Mouse (Mus musculus) embryonic facial prominence, embryonic 11.5 days (tissue): Measurements from ENCODE around the gene Tyro3. TPM values are rescaled to one million over a fixed set of nuclear protein-coding genes. Genes with fewer than 3 reads are reported as not detected.

Experiments used
- ATAC-seq: fragments of 200-750 bp; cut with Nextera tagmentation; replicated peaks from 2 replicates; pipeline ENCODE4 v1.8.0; 2017; ENCODE audit warnings: low read depth; ENCODE audit not compliant: insufficient number of reproducible peaks, low FRiP score, low TSS enrichment
- DNase-seq: peaks from one replicate; pipeline ENCODE4 v3.0.0-alpha.2; 2015; ENCODE audit warnings: low spot score
- H3K27ac ChIP-seq: fragments of 300-500 bp; sonication (generic); replicated peaks from 2 replicates; pipeline ENCODE4 v1.5.1; 2014; ENCODE audit warnings: mild to moderate bottlenecking, low read depth, low read length, control low read depth
- H3K27me3 ChIP-seq: fragments of 300-500 bp; sonication (generic); 2 replicates; pipeline ENCODE4 v1.6.1; 2014; ENCODE audit warnings: mild to moderate bottlenecking, low read length, moderate library complexity, mixed read lengths; ENCODE audit not compliant: control insufficient read depth, insufficient read depth
- H3K36me3 ChIP-seq: fragments of 300-500 bp; sonication (generic); replicated peaks from 2 replicates; pipeline ENCODE4 v1.6.1; 2014; ENCODE audit warnings: low read depth, mild to moderate bottlenecking, low read length, moderate library complexity, mixed read lengths; ENCODE audit not compliant: control insufficient read depth, insufficient read depth
- H3K4me1 ChIP-seq: fragments of 300-500 bp; sonication (generic); 2 replicates; pipeline ENCODE4 v1.6.1; 2014; ENCODE audit warnings: low read length, mixed read lengths; ENCODE audit not compliant: control insufficient read depth, insufficient read depth
- H3K4me2 ChIP-seq: fragments of 300-500 bp; sonication (generic); 2 replicates; pipeline ENCODE4 v1.6.1; 2014; ENCODE audit warnings: low read depth, mild to moderate bottlenecking, control low read depth, low read length, moderate library complexity
- H3K4me3 ChIP-seq: fragments of 300-500 bp; sonication (generic); 2 replicates; pipeline ENCODE4 v1.5.1; 2014; ENCODE audit warnings: low read depth, low read length, control low read depth
- H3K9ac ChIP-seq: fragments of 300-500 bp; sonication (generic); replicated peaks from 2 replicates; pipeline ENCODE4 v1.6.1; 2014; ENCODE audit warnings: mild to moderate bottlenecking, control low read depth, low read length
- H3K9me3 ChIP-seq: fragments of 300-500 bp; sonication (generic); replicated peaks from 2 replicates; pipeline ENCODE4 v1.6.1; 2016; ENCODE audit warnings: mild to moderate bottlenecking, low read length, inconsistent platforms, mixed read lengths; ENCODE audit not compliant: control insufficient read depth
- WGBS: fragments of 180-500 bp; shearing (Covaris S2); extraction: QIAGEN DNeasy Blood & Tissue Kit; methylation state at CpG from one replicate; pipeline ENCODE4 v1.1.7; 2014; 5-methylcytosine and 5-hydroxymethylcytosine counted together
- polyA plus RNA-seq: library from polyadenylated mRNA; unstranded; fragments of >200 nt; fragmentation: Nextera tagmentation; extraction: Ambion mirVana; gene quantifications from 2 replicates; pipeline ENCODE4 v1.2.1, GENCODE M21; 2014

The Tyro3 gene
- polyA plus RNA-seq, 1 experiment from 2014 or later, result 16.3 TPM

DNA sequence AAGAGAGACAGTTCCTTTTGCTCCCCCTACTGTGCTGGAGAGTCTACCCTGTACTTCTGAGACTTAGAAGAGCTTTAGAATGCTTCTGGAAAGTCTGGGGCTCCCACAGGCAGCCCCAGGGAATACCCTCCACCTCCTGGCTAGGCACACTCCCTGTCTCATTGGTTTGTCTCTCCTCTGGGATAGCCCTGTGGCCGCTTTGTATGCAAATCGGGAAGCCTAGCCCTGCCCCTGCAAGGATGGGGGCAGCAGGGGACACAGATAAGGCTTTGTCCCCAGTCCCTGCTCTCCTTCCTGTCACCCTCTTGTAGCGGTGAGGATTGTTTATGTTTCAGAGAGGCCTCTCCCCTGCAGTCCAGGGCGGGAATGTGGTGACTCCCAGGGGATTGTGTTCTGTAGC is 11.3 kb downstream of the Tyro3 start:
- H3K4me1 ChIP-seq, result no peaks in the 10 kb centered on the region; the same call in none of the 2 replicates
- ATAC-seq, result no peak

DNA sequence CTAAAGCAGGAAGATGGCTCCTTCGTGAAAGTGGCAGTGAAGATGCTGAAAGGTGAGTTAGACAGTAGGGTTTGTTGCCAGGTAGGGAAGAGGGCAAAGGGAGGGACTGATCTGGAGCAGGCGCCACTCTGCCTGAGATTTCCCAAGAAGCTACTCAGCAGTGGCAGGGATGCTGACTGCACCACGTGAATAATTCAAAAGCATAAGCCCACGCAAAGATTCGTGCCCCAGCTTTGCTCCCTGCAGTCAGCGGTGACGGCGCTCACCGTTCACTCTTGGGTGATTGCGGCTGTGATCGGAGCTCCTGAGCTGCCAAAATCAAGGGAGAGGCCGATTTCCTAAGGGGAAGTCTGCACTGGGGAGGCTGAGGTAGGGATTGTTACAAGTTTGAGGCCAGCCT is 13.4 kb downstream of the Tyro3 start:
- DNase-seq (no peak), ATAC-seq (no peak)
- Histone ChIP-seq H3K27ac (no peak overlapping the region), H3K4me1 (no peaks in the 10 kb centered on the region), H3K9ac (no peak overlapping the region), H3K9me3 (no peaks in the 10 kb centered on the region), H3K4me2 (no peak overlapping the region), H3K36me3 (no peaks in the 10 kb centered on the region), H3K4me3 (no peak overlapping the region), H3K27me3 (no peaks in the 10 kb centered on the region)
- WGBS, result 89% methylated on average over 12 of the region's 12 CpGs

More for the DNA sequence above, 11.3 kb downstream of the Tyro3 start:
- H3K27ac ChIP-seq, result no peak overlapping the region
- H3K4me3 ChIP-seq, result no peak overlapping the region
- no peak for DNase-seq
- no peaks in the 10 kb centered on the region for H3K36me3 ChIP-seq
- H3K4me2 ChIP-seq, result no peak overlapping the region
- no peaks in the 10 kb centered on the region for H3K27me3 ChIP-seq
- H3K9ac ChIP-seq, result no peak overlapping the region
- H3K9me3 ChIP-seq, result no peaks in the 10 kb centered on the region
- 36% methylated on average over 4 of the region's 4 CpGs for WGBS

DNA sequence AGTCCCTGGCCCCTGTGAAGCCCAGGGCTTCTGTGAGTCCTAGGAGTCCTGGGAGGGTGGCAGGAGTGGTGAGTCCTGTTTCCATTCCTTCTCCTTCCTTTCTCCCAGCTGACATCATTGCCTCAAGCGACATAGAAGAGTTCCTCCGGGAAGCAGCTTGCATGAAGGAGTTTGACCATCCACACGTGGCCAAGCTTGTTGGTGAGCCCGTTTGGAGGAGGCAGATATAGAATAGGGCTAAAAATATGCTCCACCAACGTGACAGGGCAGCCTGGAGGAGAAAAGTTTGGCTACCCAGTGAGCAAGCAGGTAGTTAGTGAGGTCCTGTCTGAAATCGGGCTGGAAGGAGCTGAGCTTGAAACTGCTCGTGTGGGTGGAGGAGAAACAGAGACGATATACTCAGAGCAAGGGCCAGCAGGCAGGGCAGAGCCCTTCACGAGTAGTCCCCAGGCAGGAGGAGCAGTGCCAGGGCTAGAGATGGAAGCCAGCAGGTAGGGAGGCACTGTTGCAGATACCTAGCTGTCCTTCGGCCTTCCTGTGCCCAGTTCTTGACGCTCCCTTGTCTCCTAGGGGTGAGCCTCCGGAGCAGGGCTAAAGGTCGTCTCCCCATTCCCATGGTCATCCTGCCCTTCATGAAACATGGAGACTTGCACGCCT is 14.1 kb downstream of the Tyro3 start:
- Histone ChIP-seq H3K4me2 (no peak overlapping the region), H3K36me3 (no peaks in the 10 kb centered on the region), H3K27me3 (no peaks in the 10 kb centered on the region), H3K4me3 (no peak overlapping the region), H3K4me1 (no peaks in the 10 kb centered on the region), H3K9ac (no peak overlapping the region), H3K9me3 (no peaks in the 10 kb centered on the region), H3K27ac (no peak overlapping the region)
- ATAC-seq (no peak), DNase-seq (no peak)
- 81% methylated on average over 14 of the region's 14 CpGs for WGBS

GRCm38 (mm10) chr2:119814376-119814933 is 16.9 kb downstream of the Tyro3 start:
- WGBS, result 71% methylated on average over 7 of the region's 7 CpGs
- Histone ChIP-seq H3K9ac (no peak overlapping the region), H3K4me2 (no peak overlapping the region), H3K27ac (no peak overlapping the region), H3K36me3 (no peaks in the 10 kb centered on the region), H3K4me3 (no peak overlapping the region), H3K4me1 (no peaks in the 10 kb centered on the region), H3K27me3 (no peaks in the 10 kb centered on the region), H3K9me3 (no peaks in the 10 kb centered on the region)
- DNase-seq, result no peak
- ATAC-seq, result no peak

DNA sequence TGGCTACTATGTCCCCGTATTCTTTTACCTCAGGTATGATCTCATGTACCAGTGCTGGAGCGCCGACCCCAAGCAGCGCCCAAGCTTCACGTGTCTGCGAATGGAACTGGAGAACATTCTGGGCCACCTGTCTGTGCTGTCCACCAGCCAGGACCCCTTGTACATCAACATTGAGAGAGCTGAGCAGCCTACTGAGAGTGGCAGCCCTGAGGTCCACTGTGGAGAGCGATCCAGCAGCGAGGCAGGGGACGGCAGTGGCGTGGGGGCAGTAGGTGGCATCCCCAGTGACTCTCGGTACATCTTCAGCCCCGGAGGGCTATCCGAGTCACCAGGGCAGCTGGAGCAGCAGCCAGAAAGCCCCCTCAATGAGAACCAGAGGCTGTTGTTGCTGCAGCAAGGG is 19.1 kb downstream of the Tyro3 start:
- H3K9ac ChIP-seq, result no peak overlapping the region
- H3K27me3 ChIP-seq, result no peaks in the 10 kb centered on the region
- H3K4me1 ChIP-seq, result no peaks in the 10 kb centered on the region
- no peak overlapping the region for H3K27ac ChIP-seq
- no peak overlapping the region for H3K4me2 ChIP-seq
- no peaks in the 10 kb centered on the region for H3K36me3 ChIP-seq
- DNase-seq, result no peak
- ATAC-seq, result no peak
- no peak overlapping the region for H3K4me3 ChIP-seq
- WGBS, result 93% methylated on average over 13 of the region's 13 CpGs
- H3K9me3 ChIP-seq, result no peaks in the 10 kb centered on the region

DNA sequence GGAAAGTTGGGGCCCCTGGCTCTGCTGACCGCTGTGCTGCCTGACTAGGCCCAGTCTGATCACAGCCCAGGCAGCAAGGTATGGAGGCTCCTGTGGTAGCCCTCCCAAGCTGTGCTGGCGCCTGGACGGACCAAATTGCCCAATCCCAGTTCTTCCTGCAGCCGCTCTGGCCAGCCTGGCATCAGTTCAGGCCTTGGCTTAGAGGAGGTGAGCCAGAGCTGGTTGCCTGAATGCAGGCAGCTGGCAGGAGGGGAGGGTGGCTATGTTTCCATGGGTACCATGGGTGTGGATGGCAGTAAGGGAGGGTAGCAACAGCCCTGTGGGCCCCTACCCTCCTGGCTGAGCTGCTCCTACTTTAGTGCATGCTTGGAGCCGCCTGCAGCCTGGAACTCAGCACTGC is 19.5 kb downstream of the Tyro3 start:
- Histone ChIP-seq H3K9me3 (no peaks in the 10 kb centered on the region), H3K4me2 (no peak overlapping the region), H3K9ac (no peak overlapping the region), H3K4me1 (no peaks in the 10 kb centered on the region), H3K27ac (no peak overlapping the region), H3K27me3 (no peaks in the 10 kb centered on the region), H3K4me3 (no peak overlapping the region), H3K36me3 (no peaks in the 10 kb centered on the region)
- ATAC-seq (no peak), DNase-seq (no peak)
- 81% methylated on average over 5 of the region's 5 CpGs for WGBS

- ATAC-seq, result no peak
- DNase-seq, result no peak
- H3K36me3 ChIP-seq, result no peaks in the 10 kb centered on the region
- no peak overlapping the region for H3K4me3 ChIP-seq
- 55% methylated on average over 9 of the region's 9 CpGs for WGBS
- no peak overlapping the region for H3K27ac ChIP-seq
- no peak overlapping the region for H3K4me2 ChIP-seq
- no peak overlapping the region for H3K9ac ChIP-seq
- H3K4me1 ChIP-seq, result no peaks in the 10 kb centered on the region
- no peaks in the 10 kb centered on the region for H3K27me3 ChIP-seq
- no peaks in the 10 kb centered on the region for H3K9me3 ChIP-seq
Observed at GRCm38 (mm10) chr2:119818668-119819272, 21.2 kb downstream of the Tyro3 start.

DNA sequence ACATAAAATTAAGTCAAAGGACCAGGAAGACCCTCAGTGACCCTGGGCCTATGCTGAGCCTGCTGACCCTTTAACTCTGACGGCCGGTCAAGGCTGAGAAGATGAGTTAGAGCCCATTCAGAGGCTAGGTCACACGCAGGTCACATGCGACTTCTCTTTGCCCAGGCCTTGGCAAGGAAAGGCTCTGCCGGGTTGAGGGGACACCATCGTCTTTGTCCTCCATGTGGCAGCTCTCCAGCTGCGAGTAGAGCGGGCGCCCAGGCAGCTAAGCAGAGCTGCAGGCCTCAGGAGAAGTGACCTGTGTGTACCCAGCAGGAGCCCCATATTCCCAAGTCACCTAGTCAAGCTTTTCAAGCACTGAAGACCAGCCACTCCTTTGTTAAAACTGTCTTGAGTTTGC is 23.6 kb downstream of the Tyro3 start:
- no peak for ATAC-seq
- 86% methylated on average over 9 of the region's 9 CpGs for WGBS
- Histone ChIP-seq H3K4me3 (no peak overlapping the region), H3K4me2 (no peak overlapping the region), H3K4me1 (no peaks in the 10 kb centered on the region), H3K9me3 (no peaks in the 10 kb centered on the region), H3K36me3 (no peaks in the 10 kb centered on the region), H3K27ac (no peak overlapping the region), H3K27me3 (no peaks in the 10 kb centered on the region), H3K9ac (no peak overlapping the region)
- DNase-seq, result no peak
